Mouse (Mus musculus) embryonic facial prominence, embryonic 10.5 days (tissue): ENCODE measurements around the gene Snrpd3. TPM values are rescaled to one million over a fixed set of nuclear protein-coding genes. Genes with fewer than 3 reads are reported as not detected.

Experiments used
- DNase-seq: peaks from one replicate; pipeline ENCODE4 v3.0.0-alpha.2; 2017; ENCODE audit warnings: low spot score
- H3K27ac ChIP-seq: fragments of 300-500 bp; sonication (generic); replicated peaks from 2 replicates; pipeline ENCODE4 v1.5.1; 2016; ENCODE audit warnings: mild to moderate bottlenecking
- H3K27me3 ChIP-seq: fragments of 300-500 bp; sonication (generic); replicated peaks from 2 replicates; pipeline ENCODE4 v1.6.1; 2016; ENCODE audit warnings: low read depth, mild to moderate bottlenecking; ENCODE audit not compliant: poor library complexity, severe bottlenecking
- H3K36me3 ChIP-seq: fragments of 300-500 bp; sonication (generic); replicated peaks from 2 replicates; pipeline ENCODE4 v1.6.1; 2016; ENCODE audit warnings: mild to moderate bottlenecking, moderate library complexity
- H3K4me1 ChIP-seq: fragments of 300-500 bp; sonication (generic); 2 replicates; pipeline ENCODE4 v1.6.1; 2016
- H3K4me3 ChIP-seq: fragments of 300-500 bp; sonication (generic); 2 replicates; pipeline ENCODE4 v1.5.1; 2016; ENCODE audit warnings: mild to moderate bottlenecking, moderate library complexity
- H3K9me3 ChIP-seq: fragments of 300-500 bp; sonication (generic); 2 replicates; pipeline ENCODE4 v1.6.1; 2016; ENCODE audit warnings: mild to moderate bottlenecking
- WGBS: fragments of 180-500 bp; shearing (Covaris S2); methylation state at CpG from one replicate; pipeline ENCODE4 v1.1.7; 2016; 5-methylcytosine and 5-hydroxymethylcytosine counted together
- polyA plus RNA-seq: library from polyadenylated mRNA; unstranded; fragments of >200 nt; fragmentation: Nextera tagmentation; extraction: Ambion mirVana; gene quantifications from 2 replicates; pipeline ENCODE4 v1.2.1, GENCODE M21; 2016

Gene Snrpd3
- polyA plus RNA-seq, 1 experiment from 2014 or later = 297 TPM

DNA sequence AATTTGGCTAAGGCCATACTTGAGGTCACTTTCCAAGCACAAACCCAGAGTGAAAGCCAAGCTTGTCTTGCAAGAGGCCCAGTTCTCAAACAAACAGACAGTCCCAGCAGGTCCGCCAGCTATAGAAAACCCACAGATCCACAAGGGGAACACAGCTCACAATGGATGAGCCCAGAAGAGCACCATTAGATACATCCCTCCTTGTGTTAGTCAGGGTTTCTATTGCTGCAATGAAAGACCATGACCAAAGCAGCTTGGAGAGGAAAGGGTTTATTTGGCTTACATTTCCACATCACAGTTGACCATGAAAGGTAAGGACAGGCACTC is 69.2 kb downstream of the Snrpd3 start:
- peaks cover 18% of the 10 kb centered on the region for H3K27me3 ChIP-seq
- H3K4me1 ChIP-seq = peaks cover 22% of the 10 kb centered on the region
- H3K36me3 ChIP-seq = no peaks in the 10 kb centered on the region
- WGBS = 85% methylated on average over 1 of the region's 1 CpGs
- no peaks in the 10 kb centered on the region for H3K9me3 ChIP-seq
- H3K4me3 ChIP-seq = no peak overlapping the region
- no peak for DNase-seq
- H3K27ac ChIP-seq = no peak overlapping the region; the same call in 1 of the 2 replicates

Other genes starting within 250 kb of the Snrpd3 start
- gene Adora2a, start 200.7 kb upstream of the Snrpd3 start, polyA plus RNA-seq = 1.5 and 2.3 TPM in 2 replicates
- 0.14 TPM in 1 of 2 replicates, not detected in the other for gene Upb1, start 116.4 kb upstream of the Snrpd3 start, polyA plus RNA-seq
- 30.0 and 31.9 TPM in 2 replicates for gene Gucd1, start 421 bp downstream of the Snrpd3 start, polyA plus RNA-seq
- 1.6 and 2.3 TPM in 2 replicates for gene Lrrc75b, start 42.8 kb downstream of the Snrpd3 start, polyA plus RNA-seq
- gene Ggt1, start 44.1 kb downstream of the Snrpd3 start, polyA plus RNA-seq = 1.5 and 2.3 TPM in 2 replicates
- 0.75 and 0.77 TPM in 2 replicates for gene Ggt5, start 71.8 kb downstream of the Snrpd3 start, polyA plus RNA-seq
- 1.6 and 1.8 TPM in 2 replicates for gene Susd2, start 126.5 kb downstream of the Snrpd3 start, polyA plus RNA-seq
- gene Cabin1, start 246.8 kb downstream of the Snrpd3 start, polyA plus RNA-seq = 32.5 and 39.0 TPM in 2 replicates